Mouse (Mus musculus): Measurements from ENCODE around the gene BC049352.

DNA sequence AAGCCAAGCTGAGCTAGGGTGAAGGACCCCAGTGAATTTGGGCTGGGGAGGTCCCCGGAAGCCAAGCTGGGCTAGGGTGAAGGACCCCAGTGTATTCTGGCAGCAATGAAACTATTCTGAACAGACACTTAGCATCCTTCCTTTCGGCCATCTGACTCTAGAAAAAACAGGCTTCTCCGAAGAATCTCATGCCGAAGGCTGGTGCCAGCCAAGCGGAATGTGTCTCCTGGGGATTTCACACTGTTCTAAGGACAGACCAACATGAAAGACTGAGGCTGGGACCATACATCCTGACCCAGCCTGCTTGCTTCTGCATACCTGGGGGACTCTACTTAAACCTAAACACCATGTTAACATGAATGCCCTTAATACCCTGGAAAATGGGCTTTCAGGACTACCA lies 80.1 kb downstream of the BC049352 start:
- no peak for TF ChIP-seq CTCF (IDR thresholded peaks at IDR 0.05; ENCODE audit: insufficient read depth, low read length)
- TF ChIP-seq POLR2A (IDR thresholded peaks at IDR 0.05; ENCODE audit: borderline replicate concordance, extremely low read depth, low read depth, low read length): no peak
